Mouse (Mus musculus): ENCODE results near the gene Zfp944.

DNA sequence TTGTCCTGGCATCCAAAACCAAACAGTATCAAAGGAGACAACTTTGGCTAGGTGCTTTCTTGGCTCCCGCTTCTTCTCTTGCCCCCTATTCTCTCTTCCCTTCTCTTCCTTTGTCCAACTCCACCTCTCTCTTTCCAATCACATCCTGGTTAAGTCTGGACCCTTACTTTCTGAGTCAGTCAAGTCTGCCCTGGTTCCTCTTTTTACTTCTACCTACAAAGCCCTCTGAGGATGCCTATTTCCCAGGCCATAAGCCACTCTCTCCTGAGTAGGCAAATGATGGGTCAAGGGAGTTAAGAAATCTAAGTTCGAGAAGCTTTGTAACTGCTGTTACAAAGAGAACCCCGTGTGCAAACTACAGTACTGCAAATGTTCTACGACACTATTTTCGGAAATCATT is 628 bp downstream of the Zfp944 start:
- TF ChIP-seq CTCF (IDR thresholded peaks at IDR 0.05; ENCODE audit: low read depth, low read length), result no peak
- no peak for TF ChIP-seq POLR2A (IDR thresholded peaks at IDR 0.05; ENCODE audit: borderline replicate concordance, low read depth, low read length)

Data from bone marrow macrophage, adult 2 months (primary cell).